Mouse (Mus musculus): ENCODE results near the gene Ephb2. TPM values are rescaled to one million over a fixed set of nuclear protein-coding genes. Genes with fewer than 3 reads are reported as not detected.
A peak's percentile ranks its signal among the peaks of the same experiment; 100 is the strongest.

The Ephb2 gene
- total RNA-seq, 2 experiments from 2014 or later, result 1.9 to 2.3 TPM

- no peak for DNase-seq
Measured at GRCm38 (mm10) chr4:136797677-136798569, 37.9 kb downstream of the Ephb2 start.

GRCm38 (mm10) chr4:136793320-136793719 lies 42.5 kb downstream of the Ephb2 start:
- no peak for DNase-seq

- peak; percentile 86 for DNase-seq
Measured at GRCm38 (mm10) chr4:136789821-136790220, 46.0 kb downstream of the Ephb2 start.

GRCm38 (mm10) chr4:136787357-136787756 lies 48.4 kb downstream of the Ephb2 start:
- no peak for DNase-seq

- DNase-seq, result no peak
Measured at GRCm38 (mm10) chr4:136786453-136787276, 49.1 kb downstream of the Ephb2 start.

- peak; percentile 37 for DNase-seq
Measured at GRCm38 (mm10) chr4:136783552-136784150, 52.1 kb downstream of the Ephb2 start.

GRCm38 (mm10) chr4:136782579-136782925 lies 53.2 kb downstream of the Ephb2 start:
- no peak for DNase-seq

- DNase-seq, result peak; percentile 74
Measured at GRCm38 (mm10) chr4:136781868-136782578, 53.8 kb downstream of the Ephb2 start.

- peak; percentile 29 for DNase-seq
Measured at GRCm38 (mm10) chr4:136780201-136780895, 55.4 kb downstream of the Ephb2 start.

GRCm38 (mm10) chr4:136779156-136779555 lies 56.6 kb downstream of the Ephb2 start:
- no peak for DNase-seq

GRCm38 (mm10) chr4:136776471-136776892 lies 59.3 kb downstream of the Ephb2 start:
- peak; percentile 55 for DNase-seq

- DNase-seq, result no peak
Measured at GRCm38 (mm10) chr4:136775903-136776302, 59.9 kb downstream of the Ephb2 start.

GRCm38 (mm10) chr4:136774201-136774600 lies 61.6 kb downstream of the Ephb2 start:
- DNase-seq, result no peak

GRCm38 (mm10) chr4:136772952-136773584 lies 62.7 kb downstream of the Ephb2 start:
- DNase-seq, result no peak

- no peak for DNase-seq
Measured at GRCm38 (mm10) chr4:136772318-136772717, 63.5 kb downstream of the Ephb2 start.

GRCm38 (mm10) chr4:136770718-136771117 lies 65.1 kb downstream of the Ephb2 start:
- DNase-seq, result no peak

- DNase-seq, result no peak
Measured at GRCm38 (mm10) chr4:136768499-136768898, 67.3 kb downstream of the Ephb2 start.

- DNase-seq, result no peak
Measured at GRCm38 (mm10) chr4:136765080-136765479, 70.7 kb downstream of the Ephb2 start.

- DNase-seq, result no peak
Measured at GRCm38 (mm10) chr4:136763349-136763748, 72.4 kb downstream of the Ephb2 start.

- no peak for DNase-seq
Measured at GRCm38 (mm10) chr4:136761713-136762380, 73.9 kb downstream of the Ephb2 start.

GRCm38 (mm10) chr4:136760882-136761281 lies 74.9 kb downstream of the Ephb2 start:
- DNase-seq, result no peak
